Mouse (Mus musculus) myocyte (in vitro differentiated cells): ENCODE data around the gene Nrip1. TPM values are rescaled to one million over a fixed set of nuclear protein-coding genes. Genes with fewer than 3 reads are reported as not detected.

Source experiments
- H3K27me3 ChIP-seq: one replicate; pipeline ENCODE4 v1.6.1; 2011; ENCODE audit not compliant: control insufficient read depth, insufficient read depth, insufficient read length
- H3K36me3 ChIP-seq: one replicate; pipeline ENCODE4 v1.6.1; 2011; ENCODE audit not compliant: control insufficient read depth, insufficient read depth
- H3K4me2 ChIP-seq: one replicate; pipeline ENCODE4 v1.6.1; 2011; ENCODE audit warnings: low read depth, control low read depth
- H3K4me3 ChIP-seq: one replicate; pipeline ENCODE4 v1.5.1; 2011; ENCODE audit warnings: mild to moderate bottlenecking, control low read depth, moderate library complexity
- H3K79me2 ChIP-seq: one replicate; pipeline ENCODE4 v1.6.1; 2011; ENCODE audit not compliant: control insufficient read depth, insufficient read depth
- H3ac ChIP-seq: one replicate; pipeline ENCODE4 v1.6.1; 2011; ENCODE audit not compliant: control insufficient read depth, insufficient read length
- CEBPB ChIP-seq: IDR thresholded peaks from 2 replicates; pipeline ENCODE4 v1.6.1; 2011; ENCODE audit warnings: mild to moderate bottlenecking, moderate library complexity; ENCODE audit not compliant: poor library complexity, insufficient read depth, severe bottlenecking
- E2F4 ChIP-seq: IDR thresholded peaks from one replicate; pipeline ENCODE4 v1.6.1; 2011; ENCODE audit warnings: mild to moderate bottlenecking, control low read depth, moderate library complexity; ENCODE audit not compliant: insufficient read depth
- MAX ChIP-seq: IDR thresholded peaks from one replicate; pipeline ENCODE4 v1.6.1; 2011; ENCODE audit warnings: low read depth, mild to moderate bottlenecking, control low read depth
- MYOD1 ChIP-seq, 3 experiments: IDR thresholded peaks; one replicate each; pipeline ENCODE4 v1.6.1; 2011; ENCODE audit warnings: control low read depth in 2 of 3, low read depth in 2 of 3, mild to moderate bottlenecking in 2 of 3, moderate library complexity in 1 of 3; ENCODE audit not compliant: insufficient read length in 2 of 3, control insufficient read depth in 1 of 3
- MYOG ChIP-seq, 3 experiments: IDR thresholded peaks; one replicate each; pipeline ENCODE4 v1.6.1; 2011; ENCODE audit warnings: control low read depth in 2 of 3, low read depth in 2 of 3, mild to moderate bottlenecking in 2 of 3; ENCODE audit not compliant: insufficient read length in 2 of 3, control insufficient read depth in 1 of 3, insufficient read depth in 1 of 3
- POLR2A ChIP-seq: IDR thresholded peaks from one replicate; pipeline ENCODE4 v1.6.1; 2011; ENCODE audit warnings: low read depth, mild to moderate bottlenecking, control low read depth, moderate library complexity; ENCODE audit not compliant: insufficient read length
- POLR2AphosphoS2 ChIP-seq: IDR thresholded peaks from one replicate; pipeline ENCODE4 v1.6.1; 2011; ENCODE audit warnings: low read depth, control low read depth; ENCODE audit not compliant: insufficient read length
- REST ChIP-seq: IDR thresholded peaks from one replicate; pipeline ENCODE4 v1.6.1; 2011; ENCODE audit warnings: mild to moderate bottlenecking, control low read depth, moderate library complexity; ENCODE audit not compliant: insufficient read depth, insufficient read length
- SRF ChIP-seq: IDR thresholded peaks from one replicate; pipeline ENCODE4 v1.6.1; 2011; ENCODE audit warnings: low read depth; ENCODE audit not compliant: control insufficient read depth, insufficient read length
- TCF12 ChIP-seq: IDR thresholded peaks from one replicate; pipeline ENCODE4 v1.6.1; 2011; ENCODE audit warnings: mild to moderate bottlenecking, control low read depth; ENCODE audit not compliant: poor library complexity, insufficient read depth, severe bottlenecking
- TCF3 ChIP-seq: IDR thresholded peaks from one replicate; pipeline ENCODE4 v1.6.1; 2011; ENCODE audit warnings: low read depth, control low read depth; ENCODE audit not compliant: insufficient read length
- USF1 ChIP-seq: IDR thresholded peaks from one replicate; pipeline ENCODE4 v1.6.1; 2011; ENCODE audit warnings: low read depth, mild to moderate bottlenecking, control low read depth, moderate library complexity
- polyA plus RNA-seq: library from polyadenylated mRNA; unstranded; fragments of >200 nt; fragmentation: generic; extraction: Trizol; gene quantifications from one replicate; pipeline ENCODE4 v1.2.1, GENCODE M21; 2012; ENCODE audit warnings: missing spikeins

Nrip1 gene
- polyA plus RNA-seq, 1 experiment: 3.9 TPM

DNA sequence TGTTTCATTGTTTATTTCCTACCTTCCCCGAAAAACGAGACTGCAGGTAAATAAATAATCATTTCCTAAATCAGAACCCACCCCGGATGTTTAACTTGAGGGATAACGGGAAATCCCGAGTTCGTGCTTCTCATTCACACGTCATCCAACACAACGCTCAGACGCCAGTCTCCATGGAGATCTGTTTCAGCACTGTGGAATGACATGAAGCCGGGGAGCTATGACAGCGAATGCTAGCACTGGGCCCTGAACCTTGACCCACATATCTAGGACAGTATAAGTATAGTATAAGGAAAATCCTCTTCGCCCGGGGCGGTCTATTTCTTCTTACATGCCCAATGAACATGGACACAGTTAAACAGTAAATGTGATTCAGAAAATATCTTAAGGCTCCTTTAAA is 78.3 kb downstream of the Nrip1 start:
- Histone ChIP-seq H3K36me3 (peaks cover 26% of the 10 kb centered on the region), H3ac (no peak overlapping the region), H3K79me2 (peaks cover 10% of the 10 kb centered on the region), H3K27me3 (no peaks in the 10 kb centered on the region), H3K4me3 (no peak overlapping the region), H3K4me2 (no peak overlapping the region)
- TF ChIP-seq POLR2AphosphoS2: no peak
- no peak for TF ChIP-seq USF1
- TF ChIP-seq E2F4: no peak
- TF ChIP-seq MYOG (IDR thresholded peaks at IDR 0.05; ENCODE audit: control insufficient read depth in 1 of 3, insufficient read depth in 1 of 3, insufficient read length in 2 of 3, low read depth in 2 of 3): no peak
- no peak for TF ChIP-seq REST
- TF ChIP-seq CEBPB: no peak
- TF ChIP-seq MAX: no peak
- TF ChIP-seq TCF3: no peak
- no peak for TF ChIP-seq TCF12
- TF ChIP-seq MYOD1 (IDR thresholded peaks at IDR 0.05; ENCODE audit: control insufficient read depth in 1 of 3, insufficient read length in 2 of 3, low read depth in 2 of 3): no peak

DNA sequence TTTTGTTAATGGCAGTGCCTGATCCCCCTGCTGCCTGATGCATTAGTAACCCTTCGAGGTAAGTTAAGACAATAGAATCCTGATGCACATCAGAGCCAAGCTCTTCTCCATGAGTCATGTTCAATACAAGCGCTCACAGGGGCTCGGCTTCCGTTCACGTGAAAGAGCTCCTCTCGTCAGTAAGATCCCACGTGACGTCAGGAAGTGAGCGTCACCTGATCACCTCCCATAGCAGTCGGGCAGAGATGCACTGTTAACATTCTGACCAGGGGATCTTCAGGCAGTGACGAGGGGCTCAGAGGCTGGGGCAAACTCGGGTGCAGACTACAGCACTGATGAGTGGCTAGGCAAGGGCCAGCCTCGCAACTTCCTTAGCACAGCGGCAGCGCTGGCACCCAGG is 79.1 kb downstream of the Nrip1 start:
- no peaks in the 10 kb centered on the region for H3K27me3 ChIP-seq
- peaks cover 26% of the 10 kb centered on the region for H3K36me3 ChIP-seq
- H3K4me3 ChIP-seq: no peak overlapping the region
- no peak overlapping the region for H3ac ChIP-seq
- TF ChIP-seq POLR2AphosphoS2 (no peak), MAX (no peak), TCF3 (no peak), USF1 (no peak), TCF12 (no peak), MYOD1 (IDR thresholded peaks at IDR 0.05; ENCODE audit: control insufficient read depth in 1 of 3, insufficient read length in 2 of 3, low read depth in 2 of 3) (no peak), CEBPB (no peak), MYOG (IDR thresholded peaks at IDR 0.05; ENCODE audit: control insufficient read depth in 1 of 3, insufficient read depth in 1 of 3, insufficient read length in 2 of 3, low read depth in 2 of 3) (no peak), REST (no peak), POLR2A (no peak), E2F4 (no peak), SRF (no peak)
- peaks cover 4% of the 10 kb centered on the region for H3K79me2 ChIP-seq
- H3K4me2 ChIP-seq: no peak overlapping the region

- Histone ChIP-seq H3K27me3 (no peaks in the 10 kb centered on the region), H3K36me3 (peaks cover 26% of the 10 kb centered on the region), H3ac (no peak overlapping the region), H3K4me3 (no peak overlapping the region), H3K4me2 (no peak overlapping the region), H3K79me2 (peaks cover 4% of the 10 kb centered on the region)
- no peak for TF ChIP-seq MYOD1 (IDR thresholded peaks at IDR 0.05; ENCODE audit: control insufficient read depth in 1 of 3, insufficient read length in 2 of 3, low read depth in 2 of 3)
- no peak for TF ChIP-seq TCF12
- no peak for TF ChIP-seq CEBPB
- TF ChIP-seq E2F4: no peak
- no peak for TF ChIP-seq REST
- no peak for TF ChIP-seq POLR2AphosphoS2
- no peak for TF ChIP-seq USF1
- TF ChIP-seq SRF: no peak
- TF ChIP-seq POLR2A: no peak
- no peak for TF ChIP-seq MYOG (IDR thresholded peaks at IDR 0.05; ENCODE audit: control insufficient read depth in 1 of 3, insufficient read depth in 1 of 3, insufficient read length in 2 of 3, low read depth in 2 of 3)
- TF ChIP-seq MAX: no peak
- no peak for TF ChIP-seq TCF3
These were observed 79.7 kb downstream of the Nrip1 start for GRCm38 (mm10) chr16:76293765-76294463.

DNA sequence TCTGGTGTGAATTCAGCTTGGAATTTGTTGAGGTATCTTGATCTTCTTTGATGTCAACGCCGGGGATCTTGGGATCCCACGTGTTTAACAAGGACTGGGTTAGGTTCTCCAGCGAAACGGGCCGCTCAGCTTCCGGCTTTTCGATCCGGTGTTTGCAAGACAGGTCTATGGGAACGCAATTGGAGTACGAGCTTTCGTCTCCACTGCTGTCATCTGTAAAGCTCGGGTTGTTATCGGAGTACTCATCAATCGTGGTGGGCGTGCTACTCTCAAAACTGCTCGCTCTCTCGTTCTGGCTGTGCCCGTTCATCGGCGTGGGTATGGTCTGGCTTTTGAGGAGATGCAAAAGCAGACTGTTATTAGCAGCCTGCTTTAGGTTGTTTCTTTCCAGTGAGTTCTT is 80.5 kb downstream of the Nrip1 start:
- Histone ChIP-seq H3ac (no peak overlapping the region), H3K79me2 (peaks cover 4% of the 10 kb centered on the region), H3K27me3 (no peaks in the 10 kb centered on the region), H3K4me2 (no peak overlapping the region), H3K4me3 (no peak overlapping the region), H3K36me3 (peaks cover 26% of the 10 kb centered on the region)
- no peak for TF ChIP-seq TCF3

GRCm38 (mm10) chr16:76292656-76293055 is 81.0 kb downstream of the Nrip1 start:
- peaks cover 26% of the 10 kb centered on the region for H3K36me3 ChIP-seq

More at GRCm38 (mm10) chr16:76292656-76293055, 81.0 kb downstream of the Nrip1 start:
- no peak overlapping the region for H3ac ChIP-seq
- no peaks in the 10 kb centered on the region for H3K27me3 ChIP-seq
- H3K4me3 ChIP-seq: no peak overlapping the region
- TF ChIP-seq MYOG (IDR thresholded peaks at IDR 0.05; ENCODE audit: control insufficient read depth in 1 of 3, insufficient read depth in 1 of 3, insufficient read length in 2 of 3, low read depth in 2 of 3): no peak
- TF ChIP-seq TCF3: no peak
- H3K79me2 ChIP-seq: peaks cover 4% of the 10 kb centered on the region
- H3K4me2 ChIP-seq: no peak overlapping the region
